Mouse (Mus musculus) forebrain, embryonic 13.5 days (tissue): ENCODE measurements around the gene Anks1b. TPM values are rescaled to one million over a fixed set of nuclear protein-coding genes. Genes with fewer than 3 reads are reported as not detected.

ENCODE experiments used
- ATAC-seq: fragments of 200-750 bp; cut with Nextera tagmentation; 2 replicates; pipeline ENCODE4 v1.8.0; 2017
- H3K27ac ChIP-seq: fragments of 300-500 bp; sonication (generic); 2 replicates; pipeline ENCODE4 v1.5.1; 2015; ENCODE audit warnings: inconsistent platforms, mild to moderate bottlenecking, moderate library complexity
- H3K27me3 ChIP-seq: fragments of 300-500 bp; sonication (generic); 2 replicates; pipeline ENCODE4 v1.6.1; 2015; ENCODE audit warnings: mild to moderate bottlenecking, inconsistent platforms
- H3K36me3 ChIP-seq: fragments of 300-500 bp; sonication (generic); 2 replicates; pipeline ENCODE4 v1.6.1; 2015; ENCODE audit warnings: mild to moderate bottlenecking, inconsistent platforms; ENCODE audit not compliant: poor library complexity, severe bottlenecking
- H3K4me1 ChIP-seq: fragments of 300-500 bp; sonication (generic); 2 replicates; pipeline ENCODE4 v1.6.1; 2015; ENCODE audit warnings: inconsistent platforms
- H3K4me2 ChIP-seq: fragments of 300-500 bp; sonication (generic); 2 replicates; pipeline ENCODE4 v1.6.1; 2015; ENCODE audit warnings: inconsistent platforms, mild to moderate bottlenecking, moderate library complexity
- H3K4me3 ChIP-seq: fragments of 300-500 bp; sonication (generic); 2 replicates; pipeline ENCODE4 v1.5.1; 2015; ENCODE audit warnings: mild to moderate bottlenecking, inconsistent platforms
- H3K9ac ChIP-seq: fragments of 300-500 bp; sonication (generic); 2 replicates; pipeline ENCODE4 v1.6.1; 2015; ENCODE audit warnings: mild to moderate bottlenecking, inconsistent platforms
- H3K9me3 ChIP-seq: fragments of 300-500 bp; sonication (generic); replicated peaks from 2 replicates; pipeline ENCODE4 v1.6.1; 2016; ENCODE audit warnings: inconsistent platforms
- WGBS: fragments of 180-500 bp; shearing (Covaris S2); methylation state at CpG from one replicate; pipeline ENCODE4 v1.1.7; 2015; 5-methylcytosine and 5-hydroxymethylcytosine counted together
- polyA plus RNA-seq: library from polyadenylated mRNA; unstranded; fragments of >200 nt; fragmentation: Nextera tagmentation; extraction: Ambion mirVana; gene quantifications from 2 replicates; pipeline ENCODE4 v1.2.1, GENCODE M21; 2015

Anks1b gene
- 28.7 and 39.5 TPM in 2 replicates for polyA plus RNA-seq

DNA sequence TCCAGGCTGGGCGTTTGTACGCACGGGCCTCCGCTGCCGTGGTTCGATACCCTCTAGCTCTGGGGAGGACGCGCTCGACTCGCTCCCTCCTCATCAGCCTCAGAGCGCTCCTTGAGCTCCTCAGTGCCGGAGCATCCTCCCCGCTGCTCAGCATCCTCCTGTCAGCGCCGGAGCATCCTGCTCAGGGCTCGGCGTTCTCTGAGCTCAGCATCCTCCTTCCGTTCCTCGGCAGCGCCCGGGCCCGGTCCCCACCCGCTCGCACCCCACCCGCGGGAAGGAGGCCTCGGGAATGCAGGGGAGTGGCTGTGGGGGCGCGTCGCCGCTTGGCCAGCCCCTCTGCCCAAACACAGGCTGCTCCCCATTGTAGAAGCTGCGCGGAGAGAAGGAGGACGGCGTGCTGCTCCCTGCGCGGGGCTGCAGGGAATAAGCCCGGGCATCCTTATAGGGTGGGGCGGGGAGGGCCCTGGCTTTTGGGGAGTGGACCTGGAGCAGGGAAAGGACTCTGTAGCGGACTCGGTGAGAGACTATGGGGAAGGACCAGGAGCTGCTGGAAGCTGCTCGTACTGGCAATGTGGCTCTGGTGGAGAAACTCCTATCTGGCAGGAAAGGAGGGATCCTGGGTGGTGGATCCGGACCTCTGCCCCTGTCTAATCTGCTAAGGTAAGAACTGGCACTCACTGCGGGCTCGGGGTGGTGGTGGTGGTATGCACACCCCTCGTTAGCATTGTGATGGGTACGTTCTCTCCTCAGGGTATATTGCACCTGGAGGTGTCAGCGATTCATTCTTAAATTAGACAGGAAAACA, at the start of gene Anks1b:
Gene Anks1b, plus strand, starts transcription at position 364 of the 805 bp plus-strand sequence.
- Histone ChIP-seq H3K36me3 (no peaks in the 10 kb centered on the region), H3K27ac (peak within 1 kb of the TSS; percentile 95), H3K4me2 (peak within 1 kb of the TSS; percentile 82), H3K9me3 (no peaks in the 10 kb centered on the region), H3K4me1 (peaks cover 20% of the 10 kb centered on the region), H3K4me3 (peak within 1 kb of the TSS; percentile 70), H3K9ac (peak within 1 kb of the TSS; percentile 92), H3K27me3 (no peaks in the 10 kb centered on the region)
- ATAC-seq: peak; percentile 84
- under 1% methylated on average over 42 of the region's 48 CpGs for WGBS

DNA sequence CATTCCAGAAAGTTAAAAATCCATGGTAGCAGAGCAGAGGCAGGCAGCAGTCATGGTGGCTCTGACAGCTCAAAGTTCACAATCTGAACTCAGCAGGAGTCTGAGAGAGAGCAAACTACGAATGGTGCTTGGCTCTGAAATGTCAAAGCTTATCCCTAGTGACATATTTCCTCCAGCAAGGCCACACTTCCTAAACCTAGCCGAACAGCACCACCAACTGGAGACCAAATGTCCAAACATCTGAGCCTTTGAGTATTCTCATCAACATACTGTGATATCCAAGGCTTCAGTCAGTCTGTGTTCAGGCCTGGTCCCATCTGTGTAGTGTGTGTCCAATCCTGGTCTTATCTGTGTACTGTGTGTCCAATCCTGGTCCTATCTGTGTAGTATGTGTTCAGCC, 49.4 kb upstream of the Anks1b start:
- no peak overlapping the region for H3K4me2 ChIP-seq
- H3K9me3 ChIP-seq: no peaks in the 10 kb centered on the region
- ATAC-seq: peak; percentile 53; the same call in 1 of the 2 replicates
- no peaks in the 10 kb centered on the region for H3K4me1 ChIP-seq
- no peak overlapping the region for H3K4me3 ChIP-seq
- no peaks in the 10 kb centered on the region for H3K36me3 ChIP-seq
- no peak overlapping the region for H3K9ac ChIP-seq
- H3K27ac ChIP-seq: no peak overlapping the region
- 42% methylated on average over 2 of the region's 2 CpGs for whole genome bisulfite sequencing
- no peaks in the 10 kb centered on the region for H3K27me3 ChIP-seq

DNA sequence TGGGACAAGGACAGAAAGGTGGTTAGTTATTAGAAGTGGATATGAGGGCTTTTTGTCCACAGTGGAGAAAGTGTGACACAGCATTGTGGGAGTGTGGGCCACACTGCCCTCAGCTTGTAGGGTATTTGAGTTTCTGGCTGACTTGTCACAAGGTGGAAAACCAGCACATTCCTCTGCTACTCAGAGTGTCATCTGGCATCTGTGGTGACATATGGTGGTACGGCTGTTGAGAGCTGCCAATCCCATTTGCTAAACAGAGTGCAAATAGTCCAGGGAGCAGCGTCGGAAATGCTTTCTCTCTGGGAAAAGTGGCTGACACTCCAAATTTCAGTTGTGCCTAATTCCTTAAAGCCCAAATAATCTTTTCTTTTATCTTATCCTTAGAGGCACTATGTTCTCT, 46.4 kb upstream of the Anks1b start:
- 69% methylated on average over 3 of the region's 3 CpGs for WGBS
- Histone ChIP-seq H3K9me3 (no peaks in the 10 kb centered on the region), H3K27me3 (no peaks in the 10 kb centered on the region), H3K27ac (no peak overlapping the region), H3K9ac (no peak overlapping the region), H3K4me2 (no peak overlapping the region), H3K4me3 (no peak overlapping the region), H3K36me3 (no peaks in the 10 kb centered on the region), H3K4me1 (no peaks in the 10 kb centered on the region)
- peak; percentile 66 for ATAC-seq

DNA sequence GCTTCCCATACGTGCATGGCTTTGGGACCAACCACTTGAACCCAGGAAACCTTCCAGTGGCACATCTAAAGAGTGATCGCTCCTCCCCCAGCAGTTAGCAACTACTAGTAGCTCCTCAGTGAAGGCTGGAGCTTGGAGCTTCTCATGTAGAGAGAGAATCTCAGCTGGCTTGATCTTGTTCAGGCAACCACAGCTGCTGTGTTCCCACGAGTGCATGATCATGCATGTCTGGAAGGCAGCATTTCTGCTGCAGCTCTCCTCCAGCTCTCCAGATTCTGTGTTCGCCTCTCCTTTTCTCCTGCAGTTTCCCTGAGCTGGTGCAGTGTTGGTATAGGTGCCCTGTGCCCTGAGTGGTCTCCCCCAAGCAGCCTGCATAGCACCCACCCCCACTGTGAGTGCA, 41.0 kb upstream of the Anks1b start:
- Histone ChIP-seq H3K27me3 (no peaks in the 10 kb centered on the region), H3K4me1 (0 out of 2 replicates have a peak, but pooled peaks cover 7% of the 10 kb centered on the region), H3K36me3 (no peaks in the 10 kb centered on the region), H3K9me3 (no peaks in the 10 kb centered on the region), H3K4me3 (no peak overlapping the region), H3K4me2 (no peak overlapping the region), H3K9ac (no peak overlapping the region), H3K27ac (no peak overlapping the region)
- ATAC-seq: 0 out of 2 replicates have a peak, but pooled peaks have one; percentile 38
- WGBS: 80% methylated on average over 4 of the region's 4 CpGs

DNA sequence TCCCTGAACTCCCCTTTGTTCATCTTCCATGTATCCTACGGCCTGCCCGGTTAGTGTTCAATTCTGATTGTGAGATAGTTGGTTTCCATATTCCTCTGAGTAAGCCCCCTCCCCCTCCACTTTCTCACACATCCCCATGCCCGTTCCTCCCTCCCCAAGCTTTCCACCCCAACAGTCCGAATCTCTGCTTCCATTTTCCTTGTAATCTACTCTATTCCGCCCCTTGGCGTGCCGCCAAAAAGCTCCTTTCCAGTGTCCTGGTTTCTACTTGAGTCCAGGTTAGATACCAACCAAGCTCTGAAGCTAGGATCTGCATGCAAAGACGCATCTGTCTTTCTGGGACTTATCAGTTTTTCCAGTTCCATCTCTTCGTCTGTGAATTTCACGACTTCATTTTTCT, 40.1 kb upstream of the Anks1b start:
- Histone ChIP-seq H3K9ac (no peak overlapping the region), H3K4me3 (no peak overlapping the region), H3K4me2 (no peak overlapping the region), H3K27ac (no peak overlapping the region), H3K4me1 (0 out of 2 replicates have a peak, but pooled peaks cover 7% of the 10 kb centered on the region), H3K9me3 (no peaks in the 10 kb centered on the region), H3K27me3 (no peaks in the 10 kb centered on the region), H3K36me3 (no peaks in the 10 kb centered on the region)
- 80% methylated on average over 10 of the region's 10 CpGs for WGBS
- no peak for ATAC-seq

DNA sequence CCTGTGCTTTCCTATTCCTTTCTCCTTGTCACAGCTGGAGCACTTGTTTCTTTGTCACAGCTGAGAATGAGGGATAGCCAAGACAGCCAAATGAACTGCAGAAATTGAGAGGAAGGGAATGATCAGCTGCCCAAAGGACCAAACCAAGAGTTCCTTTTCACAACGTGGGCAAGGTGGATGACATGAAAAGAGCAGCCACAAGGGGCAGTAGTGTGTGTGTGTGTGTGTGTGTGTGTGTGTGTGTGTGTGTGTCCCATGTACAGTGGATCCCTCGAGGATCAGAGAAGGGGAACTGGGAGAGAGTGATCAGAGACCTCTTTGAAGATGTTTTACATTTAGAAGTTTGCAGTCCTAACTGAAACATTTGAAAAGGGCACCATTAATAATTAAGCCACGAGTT, 35.8 kb upstream of the Anks1b start:
- WGBS: 42% methylated on average over 3 of the region's 3 CpGs
- ATAC-seq: no peak

DNA sequence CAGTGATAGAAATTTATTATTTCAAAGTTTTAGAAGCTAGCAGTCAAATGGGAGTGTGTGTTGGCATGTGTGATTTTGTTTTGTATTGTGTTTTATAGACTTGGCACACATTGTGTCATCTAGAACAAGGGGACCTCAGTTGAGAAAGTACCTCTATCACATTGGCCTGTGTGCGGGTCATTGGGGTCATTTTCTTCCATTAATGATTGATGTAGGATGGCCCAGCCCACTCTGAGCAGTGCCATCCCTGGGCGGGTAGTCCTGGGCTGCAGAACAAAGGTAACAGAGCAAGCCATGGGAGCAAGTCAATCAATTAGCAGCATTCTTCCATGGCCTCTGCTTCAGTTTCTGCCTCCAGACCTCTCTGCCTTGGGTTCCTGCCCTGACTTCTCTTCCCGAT, 34.5 kb upstream of the Anks1b start:
- WGBS: 86% methylated on average over 3 of the region's 3 CpGs
- 0 out of 2 replicates have a peak, but pooled peaks cover 7% of the 10 kb centered on the region for H3K4me1 ChIP-seq
- no peak for ATAC-seq

More for the DNA sequence above, 35.8 kb upstream of the Anks1b start:
- H3K27ac ChIP-seq: no peak overlapping the region
- H3K4me2 ChIP-seq: no peak overlapping the region
- H3K4me1 ChIP-seq: 0 out of 2 replicates have a peak, but pooled peaks cover 7% of the 10 kb centered on the region
- H3K9ac ChIP-seq: no peak overlapping the region
- no peak overlapping the region for H3K4me3 ChIP-seq
- no peaks in the 10 kb centered on the region for H3K27me3 ChIP-seq
- H3K9me3 ChIP-seq: no peaks in the 10 kb centered on the region
- no peaks in the 10 kb centered on the region for H3K36me3 ChIP-seq

DNA sequence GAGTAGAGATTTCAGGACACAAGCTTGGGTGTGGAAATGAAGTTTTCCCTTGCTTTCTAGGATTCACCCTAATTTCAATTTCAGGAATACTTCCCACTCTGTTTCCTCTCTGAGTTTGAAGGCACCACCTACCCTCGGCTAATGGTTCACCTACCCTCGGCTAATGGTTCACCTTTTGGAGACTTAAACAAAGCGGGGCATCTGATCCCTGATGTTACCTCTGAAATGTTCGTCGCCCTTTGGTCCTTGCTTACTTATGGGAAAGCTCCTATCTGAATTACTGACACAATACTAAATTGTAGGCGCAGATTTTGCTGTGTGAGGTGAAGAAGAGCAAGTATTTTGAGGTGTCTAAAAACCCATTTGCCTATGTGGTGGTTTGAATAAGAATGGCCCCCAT, 22.4 kb upstream of the Anks1b start:
- 94% methylated on average over 6 of the region's 6 CpGs for WGBS
- H3K4me1 ChIP-seq: no peaks in the 10 kb centered on the region
- H3K9me3 ChIP-seq: no peaks in the 10 kb centered on the region
- no peak for ATAC-seq
- H3K27ac ChIP-seq: no peak overlapping the region
- H3K9ac ChIP-seq: no peak overlapping the region
- H3K4me3 ChIP-seq: no peak overlapping the region
- no peaks in the 10 kb centered on the region for H3K27me3 ChIP-seq
- H3K36me3 ChIP-seq: no peaks in the 10 kb centered on the region
- H3K4me2 ChIP-seq: no peak overlapping the region

More for the DNA sequence above, 34.5 kb upstream of the Anks1b start:
- H3K4me2 ChIP-seq: no peak overlapping the region
- no peak overlapping the region for H3K9ac ChIP-seq
- no peaks in the 10 kb centered on the region for H3K27me3 ChIP-seq
- H3K9me3 ChIP-seq: no peaks in the 10 kb centered on the region
- no peak overlapping the region for H3K4me3 ChIP-seq
- H3K27ac ChIP-seq: no peak overlapping the region
- no peaks in the 10 kb centered on the region for H3K36me3 ChIP-seq

DNA sequence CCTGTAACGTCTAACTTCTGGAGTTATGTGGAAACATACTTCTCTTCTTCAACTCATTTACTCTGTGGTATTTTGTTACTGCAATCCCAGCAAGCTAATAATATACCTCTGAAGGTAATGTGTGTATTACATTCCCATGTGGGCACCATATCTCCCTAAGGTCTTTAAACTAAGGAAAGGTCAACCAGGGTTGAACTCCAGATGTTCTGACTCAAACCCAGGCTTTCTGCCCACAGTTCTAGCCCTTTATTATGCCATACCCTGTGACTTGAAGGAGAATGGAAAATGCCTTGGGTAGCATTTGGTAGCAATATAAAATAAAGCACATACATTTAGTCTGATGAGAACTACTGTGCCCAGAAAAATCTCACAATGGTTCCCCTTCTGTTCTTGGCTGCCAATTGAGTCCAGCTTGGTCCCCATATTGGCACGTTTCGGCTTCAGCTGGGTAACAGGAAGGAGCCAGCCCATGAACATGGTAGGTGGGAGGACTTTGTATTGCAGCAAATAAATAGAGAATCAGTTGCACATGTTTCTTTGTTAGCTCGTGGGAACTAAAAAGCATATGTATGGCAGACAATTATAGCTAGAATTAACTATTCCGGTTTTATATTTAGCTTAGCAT, 17.9 kb upstream of the Anks1b start:
- Histone ChIP-seq H3K4me3 (no peak overlapping the region), H3K4me2 (no peak overlapping the region), H3K27ac (no peak overlapping the region), H3K9ac (no peak overlapping the region), H3K27me3 (no peaks in the 10 kb centered on the region), H3K9me3 (no peaks in the 10 kb centered on the region), H3K4me1 (no peaks in the 10 kb centered on the region), H3K36me3 (no peaks in the 10 kb centered on the region)
- WGBS: 87% methylated on average over 5 of the region's 5 CpGs
- no peak for ATAC-seq

DNA sequence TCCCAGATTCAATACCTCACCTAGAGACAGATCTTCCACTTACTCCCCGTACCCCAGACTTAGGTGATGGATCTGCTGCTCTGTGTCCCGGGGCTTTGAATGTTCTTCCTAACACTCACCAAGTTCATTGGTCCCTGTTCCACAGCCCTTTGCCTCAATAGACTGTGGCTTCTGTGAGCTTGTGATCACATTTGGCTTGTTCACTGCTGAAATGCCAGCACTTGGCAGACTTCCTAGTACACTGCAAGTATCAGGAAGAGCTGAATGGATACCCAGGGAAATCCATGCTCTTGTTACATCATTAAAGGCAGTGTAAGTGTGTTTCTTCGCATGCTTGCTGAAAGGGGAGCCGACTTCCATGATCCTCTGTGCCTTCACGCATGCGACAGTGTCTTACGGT, 17.0 kb upstream of the Anks1b start:
- Histone ChIP-seq H3K9me3 (no peaks in the 10 kb centered on the region), H3K4me3 (no peak overlapping the region), H3K36me3 (no peaks in the 10 kb centered on the region), H3K27me3 (no peaks in the 10 kb centered on the region), H3K27ac (no peak overlapping the region; the same call in 1 of the 2 replicates), H3K4me1 (no peaks in the 10 kb centered on the region), H3K4me2 (no peak overlapping the region), H3K9ac (no peak overlapping the region)
- 89% methylated on average over 7 of the region's 7 CpGs for WGBS
- ATAC-seq: no peak

DNA sequence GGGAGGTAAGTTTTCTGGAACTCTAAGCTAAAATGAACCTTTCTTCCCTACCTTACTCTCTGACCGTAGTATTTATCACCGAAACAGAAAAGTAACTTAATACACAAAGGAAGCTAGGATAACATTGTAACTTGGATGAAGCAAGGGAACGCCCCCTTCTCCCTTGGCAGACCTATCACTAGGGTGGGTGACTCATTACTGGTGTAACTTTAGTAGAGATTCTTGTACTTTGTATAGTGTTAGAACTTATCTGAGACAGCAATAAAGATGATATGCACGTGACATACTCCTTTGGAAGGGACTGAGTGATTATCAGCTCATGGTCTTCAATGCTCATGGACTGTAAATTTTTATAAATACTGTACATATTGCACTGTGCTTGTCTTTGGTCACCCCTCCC, 5.1 kb upstream of the Anks1b start:
- Histone ChIP-seq H3K9me3 (no peaks in the 10 kb centered on the region), H3K27ac (no peak overlapping the region), H3K4me1 (peaks cover 5% of the 10 kb centered on the region; the same call in 1 of the 2 replicates), H3K27me3 (no peaks in the 10 kb centered on the region), H3K36me3 (no peaks in the 10 kb centered on the region), H3K4me3 (no peak overlapping the region), H3K4me2 (no peak overlapping the region), H3K9ac (no peak overlapping the region)
- WGBS: 89% methylated on average over 4 of the region's 4 CpGs
- no peak for ATAC-seq

DNA sequence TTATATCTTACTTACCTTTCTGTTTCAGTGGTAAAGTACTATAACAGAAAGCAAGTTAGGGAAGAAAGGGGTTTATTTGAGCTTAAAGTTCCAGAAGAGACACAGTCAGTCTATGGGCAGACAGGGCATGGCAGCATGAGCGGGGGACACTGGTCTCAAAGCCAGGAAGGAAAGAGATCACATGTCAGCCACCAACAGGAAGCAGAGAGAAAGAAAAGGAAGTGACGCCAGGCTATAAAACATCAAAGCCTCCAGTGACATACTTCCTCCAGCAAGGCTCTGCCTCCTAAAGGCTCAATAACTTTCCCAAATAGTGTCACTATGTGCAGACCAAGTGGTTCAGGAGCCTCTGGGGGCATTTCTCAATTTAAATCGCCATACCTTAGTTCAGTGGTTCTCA, 4.5 kb upstream of the Anks1b start:
- ATAC-seq: no peak
- no peaks in the 10 kb centered on the region for H3K27me3 ChIP-seq
- H3K27ac ChIP-seq: no peak overlapping the region
- H3K4me1 ChIP-seq: peaks cover 7% of the 10 kb centered on the region
- H3K9ac ChIP-seq: no peak overlapping the region
- H3K4me3 ChIP-seq: no peak overlapping the region
- 74% methylated on average over 3 of the region's 3 CpGs for WGBS
- H3K4me2 ChIP-seq: no peak overlapping the region
- no peaks in the 10 kb centered on the region for H3K36me3 ChIP-seq
- no peaks in the 10 kb centered on the region for H3K9me3 ChIP-seq
